Mouse (Mus musculus) layer of hippocampus, adult 11-12 months (tissue): ENCODE results near the gene Dpagt1.
"Not testable (repeated sequence)": the region's sequence is repeated elsewhere in the genome, so short reads cannot be mapped to it uniquely, and the experiment has no call there.

ENCODE experiments used
- DNase-seq: peaks from one replicate; pipeline ENCODE4 v3.0.0; 2022; ENCODE audit warnings: low spot score

Dpagt1 gene

DNA sequence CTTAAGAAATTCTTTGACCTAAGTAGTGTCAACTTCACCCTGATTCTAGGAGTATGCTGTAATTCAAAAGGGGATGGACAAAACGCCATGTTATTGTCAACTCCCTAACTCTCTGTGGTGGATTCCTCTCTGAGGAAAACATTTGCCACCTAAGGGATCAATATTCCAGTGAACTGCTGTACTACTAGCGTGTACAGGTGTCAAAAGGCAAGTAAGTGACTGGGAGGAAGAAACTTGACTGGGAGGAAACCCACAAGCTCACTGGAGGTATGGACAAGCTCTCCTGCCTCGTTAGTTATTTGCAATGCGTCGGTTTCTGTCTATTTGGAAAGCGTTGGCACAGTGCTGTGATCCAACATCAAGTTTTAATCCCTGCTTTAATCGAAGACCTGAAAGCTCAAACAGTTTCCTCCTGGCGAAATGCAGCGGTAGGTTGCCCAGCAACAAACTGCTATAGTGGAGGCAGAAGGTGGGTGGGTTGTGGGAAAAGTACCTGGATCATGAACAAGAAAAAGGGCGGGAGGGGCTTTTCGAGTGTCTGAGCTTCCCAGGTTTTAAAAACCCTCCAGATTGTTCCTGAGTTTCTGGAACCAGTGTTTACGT lies at the start of gene Dpagt1:
Dpagt1 (plus strand) TSS at position 252 of the 603 bp plus-strand sequence.
- DNase-seq = no peak

DNA sequence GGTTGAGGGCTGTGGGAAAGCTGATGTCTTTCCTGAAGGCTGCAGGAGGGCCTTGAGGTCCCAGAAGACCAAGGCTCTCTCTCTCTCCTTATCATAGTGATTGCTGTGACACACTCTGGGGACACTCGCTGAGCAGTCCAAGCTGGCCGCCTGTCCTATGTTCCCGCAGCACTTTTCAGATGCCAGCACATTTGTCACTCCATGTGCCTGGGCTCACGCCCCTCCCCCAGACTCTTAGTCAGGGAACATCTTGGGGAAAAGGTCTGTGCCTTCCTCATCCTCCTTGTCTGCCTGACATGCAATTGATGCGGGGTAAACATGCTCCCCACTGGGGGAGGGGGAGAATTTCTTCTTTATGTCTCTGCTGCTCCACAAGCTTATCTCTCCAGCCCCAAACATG lies 42.6 kb upstream of the Dpagt1 start:
- DNase-seq = no peak

DNA sequence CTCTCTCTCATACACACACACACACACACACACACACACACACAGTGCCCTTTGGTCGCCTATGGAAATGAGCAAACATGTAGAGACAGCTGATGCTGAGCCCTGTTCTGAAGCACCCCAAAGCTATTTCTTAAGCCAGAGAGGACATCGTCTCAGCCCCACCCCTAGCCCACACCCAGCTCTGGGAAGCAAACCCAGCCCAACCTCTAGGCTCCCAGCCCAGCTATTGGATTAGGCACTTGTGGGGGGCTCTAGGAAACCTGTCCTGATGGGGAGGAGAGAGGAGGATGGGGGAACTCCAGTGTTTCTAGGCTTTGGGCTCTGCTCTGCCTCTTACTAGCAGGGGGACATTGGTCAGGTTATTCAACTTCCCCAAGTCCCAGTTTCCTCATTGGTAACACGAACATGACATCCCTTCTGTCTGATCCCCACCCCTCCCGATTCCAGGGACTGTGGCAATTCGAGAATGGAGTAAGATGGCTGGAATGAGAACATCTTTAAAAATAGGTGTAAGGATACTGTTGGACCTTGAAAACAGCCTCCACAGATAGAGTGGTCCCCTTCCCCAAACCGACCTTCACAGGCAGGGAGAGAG lies 39.5 kb upstream of the Dpagt1 start:
- DNase-seq = no peak

DNA sequence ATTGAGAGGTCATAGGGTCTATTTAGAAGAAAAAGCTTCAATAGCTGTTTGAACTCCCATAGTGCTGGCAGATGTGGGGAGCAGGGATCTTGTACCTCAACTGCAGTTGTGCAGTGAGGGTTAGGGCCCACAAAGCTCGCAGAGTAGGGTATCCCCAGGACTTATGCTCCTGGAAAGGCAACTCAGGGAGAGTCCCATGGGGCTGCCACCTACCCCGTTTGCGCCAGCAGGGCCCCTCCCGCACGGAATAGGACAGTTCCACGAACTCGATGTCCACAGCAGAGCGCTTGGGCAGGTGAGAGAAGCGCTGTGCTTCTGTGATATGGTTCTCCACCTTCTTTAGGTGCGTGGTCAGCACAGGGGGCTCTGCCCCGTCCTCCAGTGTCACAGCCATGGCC lies 38.8 kb upstream of the Dpagt1 start:
- no peak for DNase-seq

DNA sequence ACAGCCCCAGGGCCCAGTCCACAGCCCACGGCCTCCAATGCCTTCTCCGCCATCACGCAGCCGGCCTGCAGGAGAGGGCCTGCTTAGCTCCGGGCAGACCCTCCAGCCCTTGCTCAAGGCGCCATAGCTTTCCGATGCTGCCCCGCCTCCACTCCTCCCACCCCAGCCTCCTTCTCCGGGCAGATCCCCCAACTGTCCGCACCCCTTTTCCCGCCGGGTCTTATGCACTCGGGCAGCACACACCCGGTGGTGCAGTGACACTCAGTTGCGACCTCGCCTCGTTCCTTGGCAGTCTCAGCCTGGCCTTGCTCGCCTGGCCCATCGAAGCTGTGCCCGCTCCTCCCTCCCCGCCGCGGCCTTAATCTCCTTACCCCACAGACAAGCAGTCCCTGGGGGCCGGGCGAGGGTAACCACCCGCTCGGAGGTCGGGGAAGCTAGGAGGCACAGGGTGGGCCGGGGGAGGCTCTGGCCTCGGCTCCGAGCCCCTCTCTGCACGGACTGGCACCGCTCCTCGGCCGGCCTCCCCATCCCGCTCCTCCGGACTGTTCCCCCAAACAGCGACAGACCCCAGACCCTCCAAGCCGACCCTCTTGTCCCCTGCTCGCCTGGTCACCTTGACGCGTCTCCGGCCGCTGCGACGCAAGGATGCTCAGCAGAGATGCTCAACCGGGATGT lies 38.3 kb upstream of the Dpagt1 start:
- DNase-seq = no peak

DNA sequence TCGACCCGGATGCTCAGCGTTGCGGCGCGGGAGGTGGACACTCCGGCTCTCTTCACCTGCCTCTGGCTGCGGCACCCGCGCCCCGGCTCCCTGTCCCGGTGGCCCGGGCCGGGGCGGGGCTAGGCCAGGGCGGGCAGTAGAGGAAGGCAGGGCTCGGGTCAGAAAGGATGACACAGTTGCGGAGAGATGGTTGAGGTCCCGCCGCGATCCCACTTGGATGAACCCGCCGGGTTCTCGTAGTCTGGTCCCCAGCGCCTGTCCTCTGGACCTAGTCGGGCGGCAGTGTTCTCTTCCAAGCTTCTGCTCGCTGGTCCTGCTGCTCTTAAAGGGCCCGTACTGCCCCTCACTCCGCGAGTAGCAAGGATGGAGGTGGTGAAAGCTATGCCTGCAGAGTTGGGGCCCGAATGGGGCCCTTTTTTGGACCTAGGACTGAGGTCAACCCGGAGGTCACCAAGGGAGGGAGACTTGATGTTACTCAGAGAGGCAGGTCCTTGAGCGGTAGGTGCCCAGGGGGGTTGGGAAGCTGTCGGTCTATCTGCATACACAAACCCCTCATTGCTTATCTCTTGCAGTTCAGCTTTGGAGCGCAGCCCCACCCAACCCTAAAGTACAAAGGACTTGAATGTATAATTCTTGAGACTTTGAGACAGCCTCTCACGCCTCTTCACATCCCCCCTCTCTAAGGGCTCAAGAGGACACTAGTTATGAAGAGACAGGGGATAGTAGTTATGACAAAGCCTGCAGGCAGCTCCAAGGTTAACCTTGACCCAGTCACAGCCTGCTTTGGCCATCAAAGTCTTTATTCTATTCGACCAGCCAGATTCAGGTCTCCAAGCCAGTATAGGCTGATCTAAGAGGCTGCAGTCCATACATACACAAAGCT lies 37.5 kb upstream of the Dpagt1 start, which contains the start of gene Abcg4:
Abcg4 (minus strand) TSS at position 540 of the 883 bp plus-strand sequence.
- DNase-seq = peak; percentile 46

DNA sequence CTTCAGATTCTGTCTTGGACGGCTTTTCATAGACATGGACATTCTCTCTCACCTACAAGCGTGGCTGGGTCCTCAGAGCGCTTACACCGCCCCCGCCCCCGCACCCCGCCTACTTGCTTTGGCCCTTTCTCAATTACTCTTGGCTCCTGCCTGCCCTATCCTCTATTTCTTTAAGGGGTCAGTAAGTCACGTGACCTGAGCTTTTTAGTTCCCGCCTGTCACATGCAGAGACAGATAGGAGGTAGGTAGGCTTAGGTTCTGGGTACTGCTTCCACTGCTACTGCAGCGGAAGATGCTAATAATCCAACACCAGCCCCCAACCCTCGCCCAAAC lies 36.9 kb upstream of the Dpagt1 start:
- no peak for DNase-seq

DNA sequence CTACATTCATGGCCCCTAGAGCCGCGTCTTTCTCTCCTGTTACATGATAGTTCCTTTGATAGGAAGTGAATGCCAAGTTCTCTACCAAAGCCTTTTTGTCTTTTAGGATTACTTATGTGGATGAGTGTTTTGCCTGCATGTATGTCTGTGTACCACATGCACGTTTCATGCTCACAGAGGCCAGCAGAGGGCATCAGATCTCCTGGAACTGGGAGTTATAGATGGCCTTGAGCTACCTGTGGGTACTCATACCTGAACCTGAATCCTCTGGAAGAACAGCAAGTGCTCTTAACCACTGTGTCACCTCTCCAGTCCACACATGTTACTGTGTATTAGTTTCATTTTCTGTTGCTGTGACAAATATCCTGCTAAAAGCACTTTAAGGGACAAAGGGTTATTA lies 33.3 kb upstream of the Dpagt1 start:
- DNase-seq = no peak

DNA sequence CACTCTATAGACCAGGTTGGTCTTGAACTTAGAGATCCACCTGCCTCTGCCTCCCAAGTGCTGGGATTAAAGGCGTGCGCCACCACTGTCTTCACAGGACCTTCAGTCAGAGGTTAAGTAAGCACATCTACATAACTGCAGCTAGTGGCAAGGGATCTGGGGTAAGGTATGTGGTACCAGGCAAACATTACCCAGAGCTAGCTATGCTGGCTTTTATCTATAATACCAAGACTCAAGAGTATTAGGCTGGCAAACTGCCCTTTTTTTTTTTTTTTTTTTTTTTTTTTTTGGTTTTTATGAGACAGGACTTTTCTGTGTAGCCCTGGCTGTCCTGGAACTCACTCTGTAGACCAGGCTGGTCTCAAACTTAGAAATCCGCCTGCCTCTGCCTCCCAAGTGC lies 25.8 kb upstream of the Dpagt1 start:
- DNase-seq = not testable (repeated sequence)

DNA sequence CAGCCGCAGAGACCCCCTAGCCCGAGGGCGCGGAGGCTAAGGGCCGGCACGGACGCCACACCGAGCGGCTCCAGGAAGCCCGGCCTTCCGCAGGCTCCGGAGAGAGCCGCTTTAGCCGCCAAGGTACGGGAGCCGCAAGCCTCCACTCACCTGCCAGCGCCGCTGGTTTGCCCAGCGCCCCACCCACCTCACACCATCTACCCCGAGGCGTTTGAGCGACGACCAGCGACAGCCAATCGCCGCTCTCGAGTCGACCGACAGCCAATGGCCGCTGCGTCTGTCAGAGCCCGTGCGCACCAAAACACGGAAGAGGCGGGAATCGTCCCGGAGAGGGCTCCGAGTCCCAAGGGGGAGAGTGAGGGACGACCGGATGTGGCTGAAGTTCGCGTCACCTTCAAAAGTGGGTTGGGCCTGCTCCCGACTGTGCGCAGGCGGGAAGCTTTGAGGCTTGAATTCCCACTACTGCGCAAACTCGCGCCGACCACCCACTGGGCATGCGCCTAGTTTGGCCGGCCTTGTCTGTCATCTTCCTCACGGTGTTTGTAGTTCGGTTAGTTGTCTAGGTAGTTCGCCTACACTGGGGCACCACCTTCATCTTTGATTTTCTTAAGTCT lies 20.2 kb upstream of the Dpagt1 start, which contains the start of gene Hinfp:
Hinfp (minus strand) TSS at position 206 of the 614 bp plus-strand sequence.
- peak; percentile 98 for DNase-seq

DNA sequence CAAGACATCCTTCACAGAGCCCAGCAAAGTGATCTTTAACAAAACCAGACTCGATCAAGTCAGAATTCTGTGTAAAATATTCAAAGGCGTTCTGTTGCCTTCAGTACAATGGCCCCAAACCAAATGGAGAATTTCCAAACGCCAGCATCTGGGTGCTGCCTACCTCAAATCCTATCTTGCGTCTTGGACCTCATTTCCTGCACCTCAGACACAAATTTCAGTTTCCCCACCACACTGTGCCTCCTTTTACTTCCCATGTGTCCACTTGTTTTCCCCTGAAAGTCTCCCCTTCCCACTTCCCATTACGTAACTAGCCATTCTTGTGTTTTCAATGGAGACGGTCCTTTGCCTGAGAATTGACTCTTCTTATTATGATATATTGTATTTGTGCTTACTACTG lies 19.3 kb upstream of the Dpagt1 start:
- no peak for DNase-seq

DNA sequence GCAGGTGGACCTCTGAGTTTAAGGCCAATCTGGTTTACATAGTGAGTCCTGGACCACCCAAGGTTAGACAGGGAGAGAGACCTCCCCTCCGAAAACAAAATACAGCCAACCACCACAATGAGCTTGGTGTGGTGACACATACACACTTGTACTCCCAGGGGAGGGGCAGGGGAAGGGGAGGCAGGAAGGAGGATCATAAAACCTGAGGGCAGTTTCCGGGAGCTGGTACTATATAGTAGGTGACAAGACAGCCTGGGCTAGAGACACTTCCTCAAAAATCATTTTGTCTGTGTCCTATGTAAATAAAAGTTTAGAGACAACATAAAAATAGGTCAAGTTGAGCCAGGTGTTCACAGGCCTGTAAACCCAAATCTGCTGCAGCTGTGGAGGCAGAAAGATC lies 18.6 kb upstream of the Dpagt1 start:
- DNase-seq = no peak

DNA sequence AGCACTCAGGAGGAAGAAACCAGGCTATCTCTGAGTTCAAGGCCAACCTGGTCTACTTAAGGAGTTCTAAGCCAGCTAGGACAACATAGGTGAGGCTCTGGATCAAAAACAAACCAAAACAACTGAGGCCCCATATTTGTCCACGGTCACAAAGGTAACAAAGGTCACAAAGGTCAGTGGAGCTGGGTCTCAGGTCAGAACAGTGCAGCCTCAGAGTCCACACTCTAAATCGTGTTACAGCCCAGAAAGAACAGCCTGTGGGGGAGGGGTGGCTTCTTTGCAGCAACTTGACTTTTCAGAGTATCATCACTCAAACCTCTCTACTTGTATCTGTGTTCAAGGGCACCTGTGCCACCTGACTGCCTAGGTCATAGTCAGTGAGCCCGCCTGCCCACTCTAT lies 16.1 kb upstream of the Dpagt1 start:
- DNase-seq = no peak

DNA sequence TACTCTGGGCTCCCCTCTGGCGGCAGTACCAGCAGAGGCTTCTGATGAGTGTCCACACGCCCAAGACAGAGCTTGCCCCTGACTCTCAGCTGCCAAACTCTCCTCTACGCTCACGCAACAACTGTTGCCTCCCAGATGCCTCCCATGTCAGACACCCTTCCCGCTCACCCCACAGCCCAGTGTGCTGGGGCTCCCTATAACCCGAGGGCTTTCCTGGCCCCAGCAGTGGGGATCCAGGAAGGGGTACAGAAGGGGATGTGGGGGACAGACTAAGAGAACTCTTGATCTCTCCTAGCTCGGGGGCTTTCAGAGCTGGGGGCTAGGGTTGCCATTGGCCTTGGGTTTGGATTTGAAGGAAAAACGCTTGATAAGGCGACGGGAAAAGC lies 15.1 kb upstream of the Dpagt1 start:
- no peak for DNase-seq

DNA sequence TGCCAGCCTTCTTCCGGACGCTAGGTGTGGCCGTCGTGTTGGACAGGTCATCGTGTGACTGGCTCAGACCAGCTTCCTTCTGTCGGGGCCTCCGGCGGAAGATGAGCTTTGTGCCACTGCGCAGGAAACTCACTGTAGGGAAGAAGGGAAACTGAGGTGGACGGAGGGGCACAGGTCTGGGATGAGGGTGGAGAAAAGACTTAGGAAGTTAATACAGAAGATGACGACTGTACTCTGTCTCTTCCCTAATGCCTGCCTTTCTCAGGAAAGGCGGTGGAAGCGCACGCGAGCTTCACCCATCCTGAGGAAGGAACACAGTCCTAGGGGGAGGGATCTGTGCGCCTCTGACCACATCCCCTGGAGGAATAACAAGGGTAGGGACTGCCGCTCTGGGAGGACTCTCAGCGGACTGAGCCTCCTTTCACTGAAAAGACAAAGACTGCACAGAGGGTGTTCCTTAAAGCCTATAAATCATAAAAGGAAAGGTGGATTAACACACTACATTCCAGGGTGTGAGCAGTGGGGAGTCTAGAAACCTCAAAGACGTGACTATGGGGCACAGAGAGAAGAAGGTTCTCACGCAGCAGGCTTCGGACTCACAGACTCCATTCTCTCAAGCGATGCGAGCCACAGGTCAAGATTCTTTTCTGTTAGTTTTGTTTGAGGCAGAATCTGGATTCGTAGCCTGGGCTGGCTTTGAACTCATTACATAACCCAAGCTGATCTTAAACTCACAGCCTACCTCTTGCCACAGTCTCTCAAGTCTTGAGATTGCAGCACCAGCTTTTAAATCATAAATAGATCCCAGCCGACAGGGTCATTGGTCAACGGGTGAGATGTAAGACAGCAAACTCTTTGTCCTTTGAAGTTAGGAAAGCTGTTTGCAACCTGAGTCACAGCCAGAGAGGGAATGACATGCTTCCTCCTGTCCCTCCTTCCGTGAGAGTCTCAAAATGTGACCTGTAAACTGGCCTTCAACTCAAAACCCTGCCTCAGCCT lies 14.4 kb upstream of the Dpagt1 start:
- no peak for DNase-seq

DNA sequence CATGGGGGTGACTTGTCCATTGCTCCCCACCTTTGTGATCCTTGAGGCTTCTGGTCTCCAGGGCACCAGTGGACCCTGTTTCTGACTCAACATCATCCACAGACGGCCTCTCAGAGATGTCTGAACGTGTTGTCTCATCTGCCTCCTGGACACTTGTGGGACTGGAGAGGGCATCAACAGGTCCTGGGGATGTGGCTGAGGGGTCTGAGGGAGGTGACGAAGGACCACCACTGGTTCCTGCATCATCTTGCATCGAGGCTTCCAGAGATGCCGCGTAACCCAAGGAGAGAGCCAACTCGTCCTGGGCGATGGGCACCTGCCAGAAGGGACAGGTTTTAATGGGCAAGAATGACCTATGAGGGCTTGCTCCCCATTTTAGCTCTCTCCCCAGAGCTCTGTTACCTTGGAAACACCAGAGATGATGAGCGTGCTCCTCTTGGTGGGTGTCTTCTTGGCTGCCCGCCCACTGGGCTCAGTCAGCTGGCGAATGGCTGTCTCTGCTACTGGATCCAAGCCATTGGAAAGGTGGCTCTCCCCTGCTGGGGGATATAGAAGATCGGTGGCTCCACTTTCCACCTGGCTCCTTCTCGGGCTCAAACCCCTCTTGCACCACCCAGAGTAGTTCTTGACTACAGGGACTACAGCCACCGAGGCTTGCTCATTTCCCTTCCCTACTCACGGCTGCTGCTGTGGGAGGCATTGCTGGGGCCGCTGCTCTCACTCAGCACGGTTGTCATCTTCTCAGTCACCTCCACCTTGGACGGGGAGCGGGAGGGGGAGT lies 12.2 kb upstream of the Dpagt1 start:
- peak; percentile 79 for DNase-seq

DNA sequence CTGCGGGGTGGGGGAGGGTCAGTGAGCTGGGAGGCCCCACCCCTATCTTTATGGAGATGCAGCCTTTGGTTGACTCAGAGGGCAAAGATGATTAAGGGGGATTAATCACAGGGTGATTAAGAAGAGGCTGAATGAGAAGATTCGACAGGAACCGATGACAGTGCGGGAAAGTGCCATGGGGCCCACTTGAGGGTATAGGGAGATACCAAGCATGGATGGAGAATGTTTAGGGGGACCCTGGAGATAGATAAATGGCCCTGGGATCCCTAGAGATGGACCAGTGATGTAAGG lies 11.6 kb upstream of the Dpagt1 start:
- DNase-seq = no peak

DNA sequence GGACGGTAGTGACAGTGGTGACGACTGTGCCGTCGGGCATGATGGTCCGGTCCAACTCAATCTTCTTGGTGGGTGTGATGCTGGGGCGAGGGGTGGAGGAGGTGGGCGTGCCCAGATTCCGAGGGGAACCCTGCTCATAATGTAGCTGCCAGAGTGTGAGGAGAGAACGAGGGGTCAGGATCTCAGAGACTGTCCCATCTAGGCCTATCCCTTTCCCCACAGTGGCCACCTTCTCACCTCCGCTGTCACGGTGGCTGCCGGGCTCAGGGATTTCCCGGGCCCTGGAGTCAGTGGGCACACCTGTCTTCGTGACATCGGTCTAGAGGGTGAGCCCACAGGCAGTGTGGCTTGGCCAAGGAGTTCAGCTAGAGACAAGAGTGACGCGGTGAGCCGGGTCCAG lies 10.9 kb upstream of the Dpagt1 start:
- no peak for DNase-seq

DNA sequence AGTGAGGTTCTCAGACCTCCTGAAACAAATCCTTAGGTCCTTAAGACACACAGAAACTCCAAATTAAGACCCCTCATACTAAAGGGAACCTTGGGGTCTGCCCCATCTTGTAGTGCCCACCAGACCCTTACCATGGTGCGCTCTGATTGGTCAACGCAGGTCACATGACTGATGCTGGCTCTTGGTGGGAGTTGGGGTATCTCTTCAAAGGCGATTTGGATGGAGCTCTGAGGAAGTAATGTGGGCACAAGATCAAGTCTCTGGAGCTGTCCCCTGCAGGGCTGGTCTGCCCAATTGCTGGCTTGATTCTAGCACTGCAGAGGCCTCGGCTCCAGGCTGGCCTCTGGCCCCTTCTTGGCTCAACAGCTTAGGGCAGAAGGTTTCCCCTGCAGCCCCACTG lies 8.4 kb upstream of the Dpagt1 start:
- DNase-seq = no peak

DNA sequence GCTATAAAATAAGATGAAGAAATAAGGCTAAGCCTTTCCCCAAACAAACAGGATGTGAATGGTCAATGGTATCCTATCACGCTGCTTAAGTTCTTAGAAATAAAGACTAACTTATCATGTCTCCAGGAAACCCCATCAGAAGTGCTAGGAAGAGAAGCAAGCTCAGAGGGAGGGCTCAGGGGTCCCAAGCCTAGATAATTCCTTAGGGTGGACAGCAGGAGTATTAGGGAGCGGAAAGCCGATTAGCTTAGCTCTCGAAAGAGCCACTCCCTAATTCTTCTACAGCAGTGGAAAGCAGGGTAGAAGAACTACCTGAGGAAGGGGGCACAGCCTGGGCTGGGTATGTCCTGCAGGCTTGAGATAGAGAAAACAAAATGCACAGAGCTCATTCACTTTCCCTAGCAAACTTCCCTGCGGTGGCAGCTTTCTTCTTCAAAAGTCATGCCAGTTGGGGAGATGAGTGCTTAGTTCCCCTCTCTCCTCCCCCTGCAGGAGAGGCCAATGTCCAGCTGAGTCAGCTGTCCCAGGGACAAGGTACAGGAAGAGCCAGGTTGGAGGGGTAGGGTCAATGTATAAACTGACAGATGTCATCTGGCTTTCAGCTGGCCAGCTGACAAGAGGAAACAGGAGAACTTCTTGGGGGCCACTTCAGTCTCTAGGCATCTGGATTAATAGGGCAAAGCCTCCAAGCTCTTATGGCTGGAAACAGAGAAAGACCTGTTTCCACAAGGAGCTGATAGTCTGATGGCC lies 7.6 kb upstream of the Dpagt1 start:
- DNase-seq = no peak
